Mouse (Mus musculus) kidney, postnatal 25 days (tissue): ENCODE data around the gene Il16.
A peak's percentile ranks its signal among the peaks of the same experiment; 100 is the strongest.

ENCODE experiments used
- DNase-seq, 2 experiments: peaks; one replicate each; pipeline ENCODE4 v3.0.0; 2021; ENCODE audit warnings: mixed read lengths in 2 of 2

The Il16 gene

GRCm38 (mm10) chr7:83745413-83746106 is at the start of gene Il16:
Gene Il16 (minus strand): TSS chr7:83745726.
- DNase-seq, result no peak

GRCm38 (mm10) chr7:83794705-83795104 is 49.2 kb upstream of the Il16 start, which contains the start of gene Cfap161:
Gene Cfap161 (minus strand): TSS chr7:83794880.
- peak; percentile 49 to 56 for DNase-seq

- peak in 1 of 2 experiments; percentile 16 for DNase-seq
These were observed 48.6 kb upstream of the Il16 start for GRCm38 (mm10) chr7:83794006-83794683.

GRCm38 (mm10) chr7:83780881-83781280 is 35.4 kb upstream of the Il16 start:
- no peak for DNase-seq

GRCm38 (mm10) chr7:83780026-83780425 is 34.5 kb upstream of the Il16 start:
- no peak for DNase-seq

GRCm38 (mm10) chr7:83779028-83779427 is 33.5 kb upstream of the Il16 start:
- DNase-seq, result no peak

GRCm38 (mm10) chr7:83778516-83778915 is 33.0 kb upstream of the Il16 start:
- DNase-seq, result no peak

GRCm38 (mm10) chr7:83774721-83775120 is 29.2 kb upstream of the Il16 start:
- DNase-seq, result peak in 1 of 2 experiments; percentile 20

GRCm38 (mm10) chr7:83763674-83764073 is 18.1 kb upstream of the Il16 start:
- no peak for DNase-seq

GRCm38 (mm10) chr7:83762336-83762735 is 16.8 kb upstream of the Il16 start:
- no peak for DNase-seq

- no peak for DNase-seq
These were observed 5.5 kb upstream of the Il16 start for GRCm38 (mm10) chr7:83751055-83751454.

GRCm38 (mm10) chr7:83748405-83748804 is 2.9 kb upstream of the Il16 start:
- DNase-seq, result no peak

GRCm38 (mm10) chr7:83746107-83746687 is 671 bp upstream of the Il16 start:
- no peak for DNase-seq

GRCm38 (mm10) chr7:83745065-83745412 is 487 bp downstream of the Il16 start:
- DNase-seq, result no peak

GRCm38 (mm10) chr7:83744250-83744649 is 1.3 kb downstream of the Il16 start:
- DNase-seq, result no peak

GRCm38 (mm10) chr7:83742690-83743089 is 2.8 kb downstream of the Il16 start:
- no peak for DNase-seq

GRCm38 (mm10) chr7:83742026-83742425 is 3.5 kb downstream of the Il16 start:
- no peak for DNase-seq

- no peak for DNase-seq
These were observed 5.7 kb downstream of the Il16 start for GRCm38 (mm10) chr7:83739680-83740310.

GRCm38 (mm10) chr7:83738623-83739462 is 6.7 kb downstream of the Il16 start:
- no peak for DNase-seq

GRCm38 (mm10) chr7:83737914-83738490 is 7.5 kb downstream of the Il16 start:
- no peak for DNase-seq

- no peak for DNase-seq
These were observed 9.0 kb downstream of the Il16 start for GRCm38 (mm10) chr7:83736341-83737115.
